Mouse (Mus musculus) mouse embryonic stem cell (cell line): ENCODE data around the gene Mgat1.
"Not testable (repeated sequence)": the region's sequence is repeated elsewhere in the genome, so short reads cannot be mapped to it uniquely, and the experiment has no call there.

Source experiments
- in situ Hi-C, 2 experiments: fragments of 300-500 bp; cut with MboI; formaldehyde crosslinking; loops; 1 replicate in 1 of 2; 3 replicates in 1 of 2; pipeline ENCODE4 v1.14.3; 2019 to 2020; ENCODE audit warnings: low sequenced_read_pairs in 2 of 2, low pct_unique_long_range_greater_than_20kb in 1 of 2, mixed read lengths in 1 of 2; ENCODE audit not compliant: unreplicated experiment in 1 of 2

The Mgat1 gene

DNA sequence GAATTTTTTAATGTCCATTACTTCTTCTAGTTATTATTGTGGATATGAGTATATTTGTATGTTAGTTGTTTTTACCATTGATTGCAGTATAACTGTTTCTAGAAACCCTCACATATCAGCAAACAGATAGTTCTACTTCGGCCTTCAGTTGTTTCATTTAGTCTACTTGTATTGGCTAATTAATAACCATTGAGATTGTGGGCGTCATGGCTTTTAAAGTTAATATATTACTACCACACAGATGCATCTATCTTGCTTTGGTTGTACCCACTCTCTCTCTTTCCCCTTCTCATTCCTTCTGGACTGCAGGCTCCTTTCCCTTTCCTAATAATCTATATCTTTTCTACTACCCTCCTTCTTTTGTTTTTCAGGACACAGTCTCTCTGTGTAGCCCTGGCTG lies 15.3 kb downstream of the Mgat1 start:
- in situ Hi-C loops: loop anchor here (25.0 kb wide), 1 partner anchor 397 kb away; the partner anchor contains the start of gene Irgm1 (in 2 of the 2)

DNA sequence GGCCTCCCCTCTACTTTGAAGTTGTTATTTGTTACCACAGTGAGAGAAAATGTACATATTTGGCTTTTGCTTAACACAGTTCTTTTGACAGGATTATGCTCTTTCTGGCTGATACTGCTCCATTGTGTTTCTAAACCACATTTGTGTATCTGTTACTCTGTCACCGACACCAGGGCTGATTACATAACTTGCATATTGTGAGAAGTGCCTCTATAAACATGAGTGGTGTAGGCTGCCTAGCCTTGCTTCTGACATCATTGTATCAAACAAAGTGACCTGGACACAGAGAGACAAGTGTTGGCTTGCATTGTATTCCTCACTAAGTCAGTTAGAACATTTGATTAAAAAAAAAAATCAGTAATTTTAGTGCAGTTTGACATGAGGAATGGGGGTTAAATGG lies 15.8 kb downstream of the Mgat1 start:
- in situ Hi-C loops: loop anchor here (25.0 kb wide), 1 partner anchor 398 kb away; the partner anchor contains the start of gene Irgm1 (in 2 of the 2)

DNA sequence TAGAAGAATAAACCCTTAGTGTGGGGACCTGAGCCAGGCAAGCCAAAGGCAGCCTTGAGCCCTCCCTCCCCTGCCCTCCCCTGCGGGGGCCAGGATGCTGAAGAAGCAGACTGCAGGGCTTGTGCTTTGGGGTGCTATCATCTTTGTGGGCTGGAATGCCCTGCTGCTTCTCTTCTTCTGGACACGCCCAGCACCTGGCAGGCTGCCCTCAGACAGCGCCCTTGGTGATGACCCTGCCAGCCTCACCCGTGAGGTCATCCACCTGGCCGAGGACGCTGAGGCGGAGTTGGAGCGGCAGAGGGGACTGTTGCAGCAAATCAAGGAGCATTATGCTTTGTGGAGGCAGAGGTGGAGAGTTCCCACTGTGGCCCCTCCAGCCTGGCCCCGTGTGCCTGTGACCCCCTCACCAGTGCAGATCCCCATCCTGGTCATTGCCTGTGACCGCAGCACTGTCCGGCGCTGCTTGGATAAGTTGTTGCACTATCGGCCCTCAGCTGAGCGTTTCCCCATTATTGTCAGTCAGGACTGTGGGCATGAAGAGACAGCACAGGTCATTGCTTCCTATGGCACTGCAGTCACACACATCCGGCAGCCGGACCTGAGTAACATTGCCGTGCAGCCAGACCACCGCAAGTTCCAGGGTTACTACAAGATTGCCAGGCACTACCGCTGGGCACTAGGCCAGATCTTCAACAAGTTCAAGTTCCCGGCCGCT lies 16.8 kb downstream of the Mgat1 start:
- in situ Hi-C loops: loop anchor here (25.0 kb wide), 1 partner anchor 398 kb away; the partner anchor contains the start of gene Irgm1 (in 2 of the 2)

DNA sequence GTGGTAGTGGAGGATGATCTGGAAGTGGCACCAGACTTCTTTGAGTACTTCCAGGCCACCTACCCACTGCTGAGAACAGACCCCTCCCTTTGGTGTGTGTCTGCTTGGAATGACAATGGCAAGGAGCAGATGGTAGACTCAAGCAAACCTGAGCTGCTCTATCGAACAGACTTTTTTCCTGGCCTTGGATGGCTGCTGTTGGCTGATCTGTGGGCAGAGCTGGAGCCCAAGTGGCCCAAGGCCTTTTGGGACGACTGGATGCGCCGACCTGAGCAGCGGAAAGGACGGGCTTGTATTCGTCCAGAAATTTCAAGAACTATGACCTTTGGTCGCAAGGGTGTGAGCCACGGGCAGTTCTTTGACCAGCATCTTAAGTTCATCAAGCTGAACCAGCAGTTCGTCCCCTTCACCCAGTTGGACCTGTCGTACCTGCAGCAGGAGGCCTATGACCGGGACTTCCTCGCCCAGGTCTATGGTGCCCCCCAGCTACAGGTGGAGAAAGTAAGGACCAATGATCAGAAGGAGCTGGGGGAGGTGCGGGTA lies 17.4 kb downstream of the Mgat1 start:
- in situ Hi-C loops: loop anchor here (25.0 kb wide), 1 partner anchor 399 kb away; the partner anchor contains the start of gene Irgm1 (in 2 of the 2)

DNA sequence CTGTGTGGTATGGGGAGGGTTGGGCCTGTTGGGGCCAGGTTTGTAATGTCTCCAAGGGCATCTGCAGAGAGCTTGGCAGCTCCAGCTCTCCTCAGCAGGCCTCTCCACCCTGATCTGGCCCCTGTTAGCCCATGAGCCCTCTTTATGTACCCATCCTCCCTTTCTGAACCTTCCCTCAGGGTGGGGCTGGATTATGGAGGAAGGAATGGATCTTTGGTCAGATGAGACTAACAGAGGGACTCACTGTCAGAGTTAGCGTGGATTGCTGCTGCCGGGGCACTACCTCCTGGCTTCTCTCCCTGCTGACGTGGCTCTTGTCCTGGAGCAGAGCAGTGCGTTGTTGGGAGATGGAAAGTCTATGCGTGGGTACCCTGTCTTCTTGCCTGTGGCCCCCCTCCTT lies 18.3 kb downstream of the Mgat1 start:
- in situ Hi-C loops: loop anchor here (25.0 kb wide), 1 partner anchor 400 kb away; the partner anchor contains the start of gene Irgm1 (in 2 of the 2)

DNA sequence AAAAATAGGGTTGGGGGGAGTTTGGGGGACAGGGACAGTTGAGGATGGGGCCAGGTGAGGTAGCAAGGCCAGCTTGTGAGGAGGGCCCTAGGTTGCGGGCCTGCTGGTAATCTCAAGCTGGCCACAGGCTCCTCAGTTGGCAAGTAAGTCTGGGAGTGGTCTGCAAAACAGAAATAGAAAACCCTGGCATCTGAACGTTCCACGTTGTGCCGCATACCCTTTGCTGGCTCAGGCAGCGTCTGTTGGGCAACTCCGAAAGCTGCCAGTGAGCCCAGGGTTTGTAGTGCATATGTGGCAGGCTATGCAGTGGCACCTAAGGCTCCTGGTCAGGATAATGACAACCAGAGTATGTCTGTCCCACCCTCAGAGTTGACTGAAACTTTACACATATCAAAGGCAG lies 19.2 kb downstream of the Mgat1 start:
- in situ Hi-C loops: loop anchor here (25.0 kb wide), 1 partner anchor 401 kb away; the partner anchor contains the start of gene Irgm1 (in 2 of the 2)

DNA sequence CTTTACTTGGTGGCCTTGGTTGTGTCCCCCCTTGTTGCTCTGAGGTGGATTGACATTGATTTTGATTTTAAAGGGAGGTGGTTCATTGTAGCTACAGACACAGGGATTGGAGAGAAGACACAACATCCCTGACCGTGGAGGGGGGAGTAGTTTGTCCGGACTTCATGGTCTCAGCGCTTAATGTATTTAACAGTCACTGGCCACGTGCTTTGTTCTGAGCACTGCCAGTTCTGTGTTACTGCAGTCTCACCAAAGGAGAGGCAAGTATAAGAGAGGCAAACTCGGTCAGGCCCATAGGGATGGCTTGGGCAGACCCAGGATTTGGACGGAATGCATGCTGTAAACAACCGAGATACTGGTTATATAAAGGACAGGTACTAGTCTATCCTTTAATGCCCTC lies 20.1 kb downstream of the Mgat1 start:
- in situ Hi-C loops: loop anchor here (25.0 kb wide), 1 partner anchor 402 kb away; the partner anchor contains the start of gene Irgm1 (in 2 of the 2)

DNA sequence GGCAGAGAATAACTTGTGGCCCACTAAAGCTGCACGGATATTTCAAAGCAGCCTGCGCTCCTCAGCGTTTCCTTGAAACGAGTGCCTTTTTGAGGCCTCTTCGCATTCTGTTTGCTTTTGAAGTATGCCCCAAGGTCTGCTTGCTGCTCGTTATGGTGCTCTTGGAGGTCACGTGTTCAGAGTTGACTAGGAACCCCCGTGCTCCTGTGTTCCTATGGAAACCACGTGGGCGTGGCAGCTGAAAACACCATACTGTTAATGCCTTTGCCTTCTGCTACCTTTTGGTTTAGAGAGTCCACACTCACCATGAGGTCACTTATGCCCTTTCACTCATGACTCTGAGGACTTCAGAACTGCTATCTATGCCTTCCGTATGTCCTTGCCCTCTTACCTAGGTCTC lies 20.6 kb downstream of the Mgat1 start:
- in situ Hi-C loops: loop anchor here (25.0 kb wide), 1 partner anchor 402 kb away; the partner anchor contains the start of gene Irgm1 (in 2 of the 2)

DNA sequence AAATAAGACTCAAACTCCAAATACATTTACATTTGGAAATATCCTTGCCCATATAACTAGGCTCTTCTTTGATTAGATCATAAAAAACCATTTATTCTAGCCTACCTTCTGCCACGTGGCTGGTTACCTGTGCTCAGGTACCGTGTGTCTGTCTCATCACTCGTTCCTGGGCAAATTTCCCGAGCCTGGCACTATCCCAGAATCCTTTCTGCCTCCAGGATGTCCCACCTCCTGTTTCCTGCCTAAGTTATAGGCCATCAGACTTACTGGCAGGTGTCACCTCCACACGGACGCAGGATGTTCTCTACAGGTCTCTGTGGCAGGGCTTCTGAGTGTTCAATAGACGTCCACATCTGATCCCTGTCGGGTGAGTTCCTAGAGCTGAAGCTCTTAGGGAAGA lies 21.1 kb downstream of the Mgat1 start:
- in situ Hi-C loops: loop anchor here (25.0 kb wide), 1 partner anchor 403 kb away; the partner anchor contains the start of gene Irgm1 (in 2 of the 2)

DNA sequence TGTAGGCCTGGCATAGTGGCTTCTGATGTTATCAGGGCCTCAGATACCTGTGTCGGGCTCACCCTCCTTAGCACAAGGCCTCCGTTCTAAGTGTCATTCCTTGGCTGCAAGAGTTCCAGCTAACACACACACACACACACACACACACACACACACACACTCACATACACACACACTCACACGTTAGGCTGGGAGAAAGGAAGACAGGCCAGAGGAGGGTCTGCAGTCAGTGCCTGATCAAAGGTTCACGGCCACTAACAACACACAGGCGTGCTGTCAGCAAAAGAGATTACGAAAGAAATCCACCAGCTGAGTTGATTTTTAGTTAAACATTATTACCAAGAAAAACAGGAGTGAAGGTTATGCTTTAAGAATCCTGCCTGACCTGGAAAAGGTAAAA lies 22.7 kb downstream of the Mgat1 start:
- in situ Hi-C loops: loop anchor here (25.0 kb wide), 1 partner anchor 404 kb away; the partner anchor contains the start of gene Irgm1 (in 2 of the 2)

DNA sequence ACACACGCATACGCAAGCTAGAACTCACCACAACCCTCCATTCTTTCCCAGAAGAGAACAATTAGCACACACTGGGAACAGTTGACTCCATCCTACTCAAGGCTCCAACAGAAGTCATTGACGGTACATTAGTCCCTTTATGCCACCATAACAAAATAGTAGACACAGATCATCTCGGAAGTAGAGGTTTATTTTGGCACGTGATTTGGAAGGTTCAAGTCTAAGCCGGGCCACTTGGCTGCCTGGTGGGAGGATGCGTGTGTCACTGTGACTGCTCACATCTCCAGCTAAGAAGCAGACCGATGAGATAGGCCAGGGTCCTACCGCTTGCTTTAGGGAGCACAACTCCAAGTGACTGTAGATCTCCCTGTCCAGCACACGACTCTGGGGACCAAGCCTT lies 23.3 kb downstream of the Mgat1 start:
- in situ Hi-C loops: loop anchor here (25.0 kb wide), 1 partner anchor 405 kb away; the partner anchor contains the start of gene Irgm1 (in 2 of the 2)

DNA sequence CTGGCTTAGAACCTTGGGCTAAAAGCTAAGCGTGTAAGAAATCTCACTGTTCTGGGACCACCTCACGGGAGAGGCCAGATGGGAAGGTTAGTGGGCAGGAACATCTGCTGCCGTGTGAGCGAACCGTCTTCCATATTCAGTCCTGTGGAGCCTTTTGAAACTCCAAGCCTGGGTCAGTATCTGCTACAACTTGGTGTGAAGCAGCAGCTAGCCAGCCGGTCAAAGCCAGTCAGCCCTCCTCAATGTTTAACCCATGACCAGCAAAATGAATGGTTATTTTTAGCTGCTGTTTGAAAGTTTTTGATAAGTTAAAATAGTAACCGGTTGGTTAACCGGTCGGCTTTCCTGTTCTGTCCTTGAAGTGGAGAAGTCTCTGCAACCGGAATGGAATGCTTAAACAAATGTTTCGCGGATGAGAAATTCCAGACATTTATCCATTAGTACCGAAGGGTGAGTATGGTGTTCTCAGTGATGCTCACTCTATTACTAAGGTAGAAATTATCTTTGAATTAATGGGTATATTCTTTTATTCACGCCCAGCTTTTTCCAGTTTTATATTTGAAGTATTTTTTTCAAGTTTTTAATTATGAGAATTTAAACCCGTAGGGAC lies 24.1 kb downstream of the Mgat1 start:
- in situ Hi-C loops: loop anchor here (25.0 kb wide), 1 partner anchor 406 kb away; the partner anchor contains the start of gene Irgm1 (in 2 of the 2)

DNA sequence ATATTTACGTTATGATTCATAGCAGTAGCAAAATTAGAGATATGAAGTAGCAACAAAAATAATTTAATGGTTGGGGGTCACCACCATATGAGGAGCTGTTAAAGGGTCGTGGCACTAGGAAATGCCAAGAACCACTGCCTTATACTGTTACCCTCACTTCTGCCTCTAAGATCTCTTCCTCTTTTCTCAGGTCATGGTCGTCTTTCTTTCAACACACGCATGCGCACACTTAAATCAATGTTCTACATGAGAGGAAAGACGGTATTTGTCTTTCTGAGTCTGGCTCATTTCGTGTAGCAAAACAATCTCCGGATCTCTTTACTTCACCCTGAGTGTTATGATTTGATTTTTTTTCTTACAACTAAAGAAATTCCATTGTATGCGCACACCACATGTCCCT lies 25.8 kb downstream of the Mgat1 start:
- in situ Hi-C loops: loop anchor here (5.0 to 25.0 kb wide), 2 partner anchors 82 to 407 kb away; partner anchors contain the start of genes Irgm1 (in 2 of the 2) and Btnl9 (in 1 of the 2)

DNA sequence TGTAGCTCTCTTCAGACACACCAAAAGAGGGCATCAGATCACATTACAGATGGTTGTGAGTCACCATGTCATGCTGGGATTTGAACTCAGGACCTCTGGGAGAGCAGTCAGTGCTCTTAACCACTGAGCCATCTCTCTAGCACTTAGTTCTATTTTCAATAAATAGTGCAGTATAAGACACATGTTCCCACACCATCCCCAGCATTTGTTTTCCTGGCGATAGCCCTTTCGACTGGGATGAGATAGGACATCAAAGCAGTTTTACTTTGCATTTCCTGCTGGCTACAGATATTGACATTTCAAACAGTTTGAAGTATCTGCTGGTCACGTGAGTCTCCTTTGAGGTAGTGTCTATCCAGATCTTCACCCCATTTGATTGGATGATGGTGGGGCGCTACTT lies 26.4 kb downstream of the Mgat1 start:
- in situ Hi-C loops: loop anchor here (5.0 to 25.0 kb wide), 2 partner anchors 83 to 408 kb away; partner anchors contain the start of genes Irgm1 (in 2 of the 2) and Btnl9 (in 1 of the 2)

DNA sequence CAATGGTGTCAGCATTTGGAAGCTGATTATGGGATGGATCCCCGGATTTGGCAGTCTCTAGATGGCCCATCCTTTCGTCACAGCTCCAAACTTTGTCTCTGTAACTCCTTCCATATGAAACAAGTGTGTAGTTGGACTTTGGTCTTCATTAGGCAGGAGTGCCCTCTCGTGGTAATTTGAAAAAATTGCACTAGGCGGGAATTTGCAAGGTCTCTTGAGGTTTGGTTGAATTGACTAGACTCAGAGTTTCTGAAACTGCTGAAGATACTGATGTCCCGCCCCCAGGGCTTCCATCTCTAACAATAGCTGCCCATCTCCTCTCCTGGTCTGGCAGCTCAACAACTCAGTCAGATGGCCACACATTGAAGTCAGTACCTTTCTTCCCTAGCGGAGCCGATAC lies 27.3 kb downstream of the Mgat1 start:
- in situ Hi-C loops: loop anchor here (5.0 to 25.0 kb wide), 2 partner anchors 84 to 409 kb away; partner anchors contain the start of genes Irgm1 (in 2 of the 2) and Btnl9 (in 1 of the 2)

DNA sequence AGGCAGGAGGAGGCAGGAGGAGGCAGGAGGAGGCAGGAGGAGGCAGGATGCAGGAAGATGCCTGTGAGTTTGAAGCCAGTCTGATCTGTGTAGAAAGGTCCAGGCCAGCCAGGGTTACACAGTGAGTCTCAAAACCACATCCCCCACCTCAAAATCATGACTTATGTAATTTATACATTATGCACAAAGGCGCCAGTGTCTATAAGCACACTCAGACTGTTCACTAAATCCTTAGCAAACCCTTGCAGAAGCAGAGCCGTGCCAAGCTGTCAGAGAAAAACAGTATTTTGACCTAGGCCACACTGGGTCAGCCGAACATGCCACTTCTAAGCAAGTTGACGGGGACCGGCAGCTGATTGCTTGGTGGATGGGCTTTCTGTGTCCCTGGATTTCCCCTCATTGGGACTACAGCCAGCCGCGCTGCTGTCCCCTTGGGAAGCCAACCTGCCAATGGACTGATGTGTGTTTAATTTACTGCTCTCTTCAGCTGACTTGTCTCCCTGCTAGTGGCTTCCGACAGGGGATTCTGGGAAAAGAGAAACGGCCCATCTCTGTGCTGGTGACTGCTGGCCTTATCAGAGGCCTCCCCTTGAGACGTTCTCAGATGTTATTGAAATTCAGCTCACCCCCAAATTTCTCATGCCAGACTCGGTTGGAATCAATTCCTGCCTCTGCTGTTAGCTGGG lies 30.0 kb downstream of the Mgat1 start:
- in situ Hi-C loops: loop anchor here (5.0 to 25.0 kb wide), 2 partner anchors 87 to 412 kb away; partner anchors contain the start of genes Irgm1 (in 2 of the 2) and Btnl9 (in 1 of the 2)

DNA sequence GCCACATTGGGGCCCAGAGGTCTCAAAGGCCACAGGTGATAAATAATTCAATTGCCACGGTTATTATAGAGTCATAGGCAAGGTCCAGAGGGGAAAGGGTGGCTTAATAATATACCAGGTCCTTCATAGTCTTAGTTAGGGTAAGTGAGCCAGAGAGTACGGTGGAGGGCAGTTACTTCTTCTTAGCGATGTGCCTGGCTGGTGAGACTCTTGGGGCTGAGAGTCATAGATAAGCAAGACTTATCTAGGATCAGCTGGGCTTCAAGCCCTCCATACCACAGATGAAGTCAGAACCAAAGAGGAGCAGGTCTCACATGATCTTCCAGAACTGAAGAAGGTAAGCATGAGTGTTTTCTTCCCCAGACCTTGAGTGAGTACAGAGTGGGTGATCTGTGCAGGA lies 34.2 kb downstream of the Mgat1 start, which contains the start of gene Olfr1393:
Gene Olfr1393, plus strand, starts transcription at position 83 of the 400 bp plus-strand sequence.
- in situ Hi-C loops: no loop called here

DNA sequence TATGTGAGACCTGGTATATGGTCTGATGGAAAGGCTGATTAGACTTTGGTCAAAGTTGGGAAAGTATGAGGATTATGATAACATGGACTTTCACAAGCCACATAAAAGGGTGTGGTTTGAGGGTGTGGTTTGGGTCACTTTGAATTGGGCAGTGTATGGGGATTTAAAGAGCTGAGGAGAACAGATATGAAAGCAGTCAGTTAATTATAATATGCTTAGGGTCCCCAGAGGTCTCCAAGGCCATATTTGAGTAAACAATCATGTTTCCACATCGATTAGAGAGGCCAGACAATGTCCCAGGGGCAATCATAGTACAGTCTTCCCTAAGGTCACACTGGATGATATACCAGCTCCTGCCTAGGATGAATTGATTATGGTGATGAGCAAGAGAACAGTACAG lies 41.0 kb downstream of the Mgat1 start, which contains the start of gene Olfr1392:
Gene Olfr1392, plus strand, starts transcription at position 301 of the 400 bp plus-strand sequence.
- in situ Hi-C loops: not testable (repeated sequence)
